Mouse (Mus musculus) heart, adult 9 months (tissue): ENCODE data around the gene Commd9.
A peak's percentile ranks its signal among the peaks of the same experiment; 100 is the strongest.

Source experiments
- DNase-seq, 2 experiments: peaks; one replicate each; pipeline ENCODE4 v3.0.0; 2022; ENCODE audit warnings: low spot score in 2 of 2

The Commd9 gene

GRCm38 (mm10) chr2:101885768-101886438, at the start of gene Commd9:
Gene Commd9 (plus strand): TSS chr2:101886247.
- peak; percentile 92 to 93 for DNase-seq

- no peak for DNase-seq
Observed at GRCm38 (mm10) chr2:101842756-101843155, 43.3 kb upstream of the Commd9 start.

DNA sequence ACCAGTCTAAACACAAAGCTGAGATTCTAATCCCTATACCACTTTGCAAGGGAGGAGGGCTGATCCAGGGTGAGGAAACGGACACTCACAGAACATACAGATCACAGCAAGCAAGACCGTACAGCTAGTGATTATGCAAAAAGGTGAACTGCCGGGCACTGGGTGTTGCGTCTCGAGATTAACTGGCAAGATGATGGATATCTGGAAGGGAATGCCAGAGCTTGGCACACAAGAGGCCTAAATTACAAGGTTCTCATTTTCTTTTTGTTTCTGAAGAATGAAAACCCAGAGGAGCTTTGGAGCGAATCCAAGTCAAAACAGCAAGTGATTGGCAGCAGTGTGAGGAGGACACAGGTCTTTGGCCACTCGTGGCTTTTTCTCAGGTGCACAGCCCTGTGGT, 31.3 kb upstream of the Commd9 start:
- DNase-seq = no peak

GRCm38 (mm10) chr2:101856174-101856573, 29.9 kb upstream of the Commd9 start:
- DNase-seq = no peak

GRCm38 (mm10) chr2:101860920-101861485, 25.0 kb upstream of the Commd9 start:
- no peak for DNase-seq

DNA sequence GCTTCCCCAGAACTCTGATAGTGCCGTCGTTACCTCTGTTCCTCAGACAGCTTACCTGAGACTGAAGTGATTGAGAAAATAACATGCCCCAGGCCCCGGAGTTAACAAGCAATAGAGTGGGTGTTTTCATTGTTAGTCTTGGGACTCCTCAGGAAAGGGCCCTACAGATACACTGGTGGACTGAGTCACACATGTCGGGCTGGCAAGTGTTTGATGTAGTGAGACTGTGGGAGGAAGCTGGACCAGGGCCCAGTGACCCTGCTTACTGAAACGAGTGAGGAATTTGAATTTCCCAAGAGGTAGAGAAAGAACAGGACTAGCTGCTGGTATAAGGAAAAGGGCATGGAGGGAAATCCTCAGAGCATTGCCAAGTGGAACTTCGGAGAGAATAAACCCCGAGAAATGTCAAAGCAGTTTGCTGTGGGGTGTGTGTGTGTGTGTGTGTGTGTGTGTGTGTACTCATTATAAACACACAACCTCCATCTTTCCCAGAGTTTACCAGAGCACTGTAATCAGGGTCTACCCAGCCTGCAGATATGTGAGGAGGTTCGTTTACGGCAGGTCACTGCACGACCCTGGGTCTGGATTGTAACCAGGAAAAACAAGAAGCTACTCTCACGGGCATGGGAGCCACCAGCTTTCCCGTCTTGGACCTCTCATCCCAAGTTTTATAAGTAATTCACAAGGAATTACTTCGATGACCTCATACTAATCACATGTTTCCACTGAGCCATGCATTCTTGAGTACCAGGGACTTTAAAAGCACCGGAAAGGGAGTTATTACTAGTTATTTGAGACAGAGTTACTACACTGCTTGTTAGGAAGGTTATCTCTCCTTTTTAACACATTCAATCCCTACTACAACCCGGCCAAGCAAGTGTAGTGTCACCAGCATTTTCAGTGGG, 23.6 kb upstream of the Commd9 start:
- peak; percentile 21 to 34 for DNase-seq

DNA sequence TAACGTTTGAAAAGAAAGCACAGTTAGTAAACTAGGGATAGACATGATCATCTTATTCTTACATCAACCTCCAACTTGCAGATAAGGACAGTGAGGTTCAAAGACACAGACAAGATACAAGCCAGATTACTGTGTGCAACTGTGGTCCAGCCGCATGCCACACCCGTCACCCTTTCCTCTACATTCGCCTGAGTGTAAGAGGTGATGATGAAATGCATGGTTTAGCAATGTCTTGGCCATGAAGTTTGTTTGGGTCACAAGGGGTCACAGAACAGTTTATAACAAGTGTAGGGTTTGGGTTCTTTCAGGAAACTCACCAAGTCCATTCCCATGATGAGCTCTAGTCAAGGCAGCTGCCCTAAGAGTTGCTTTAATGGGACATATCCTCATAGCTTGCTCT, 17.4 kb upstream of the Commd9 start:
- DNase-seq = no peak

DNA sequence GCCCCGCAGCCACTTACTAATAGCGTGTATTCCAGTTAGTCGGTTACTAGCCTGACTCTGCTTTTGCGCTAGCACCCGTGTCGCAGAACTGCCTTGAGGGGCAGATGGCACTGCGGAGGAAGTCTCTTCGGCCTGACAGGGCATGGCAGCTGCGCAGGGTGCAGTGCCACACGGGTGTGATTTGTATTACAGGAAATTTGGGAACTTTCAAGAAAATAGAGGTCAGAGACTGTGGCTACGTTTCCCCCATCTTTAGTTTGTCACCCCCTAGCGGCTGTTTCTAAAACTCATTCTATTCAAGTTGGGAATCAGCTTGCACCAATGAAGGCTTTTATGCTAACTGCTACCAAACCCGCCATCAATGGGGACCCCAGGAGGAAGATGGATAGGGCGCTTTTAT, 14.9 kb upstream of the Commd9 start:
- DNase-seq = peak in 1 of 2 experiments; percentile 24

GRCm38 (mm10) chr2:101881471-101882162, 4.4 kb upstream of the Commd9 start:
- DNase-seq = no peak

DNA sequence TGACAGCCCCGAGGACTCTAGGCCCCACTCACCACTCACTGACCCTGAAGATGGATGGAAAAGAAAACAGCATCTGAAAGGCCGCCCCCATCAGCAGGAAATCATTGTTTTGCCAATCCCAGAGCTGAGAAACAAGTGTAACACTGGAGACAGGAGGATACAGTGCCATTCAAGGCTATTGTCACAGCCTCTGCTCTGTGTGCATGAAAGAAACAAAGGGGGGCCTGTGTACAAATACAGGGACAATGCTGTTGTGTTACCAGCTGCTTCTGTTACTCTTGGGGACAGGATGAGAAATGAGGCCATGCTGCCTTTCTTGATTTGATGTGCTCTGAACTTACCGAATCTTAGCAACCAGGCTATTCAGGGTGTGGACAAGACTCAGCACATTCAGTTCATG, 3.0 kb upstream of the Commd9 start, which contains the start of gene Prr5l:
Gene Prr5l, minus strand, starts transcription at position 30 of the 400 bp plus-strand sequence.
- DNase-seq = no peak

GRCm38 (mm10) chr2:101884286-101884685, 1.8 kb upstream of the Commd9 start:
- DNase-seq = no peak

DNA sequence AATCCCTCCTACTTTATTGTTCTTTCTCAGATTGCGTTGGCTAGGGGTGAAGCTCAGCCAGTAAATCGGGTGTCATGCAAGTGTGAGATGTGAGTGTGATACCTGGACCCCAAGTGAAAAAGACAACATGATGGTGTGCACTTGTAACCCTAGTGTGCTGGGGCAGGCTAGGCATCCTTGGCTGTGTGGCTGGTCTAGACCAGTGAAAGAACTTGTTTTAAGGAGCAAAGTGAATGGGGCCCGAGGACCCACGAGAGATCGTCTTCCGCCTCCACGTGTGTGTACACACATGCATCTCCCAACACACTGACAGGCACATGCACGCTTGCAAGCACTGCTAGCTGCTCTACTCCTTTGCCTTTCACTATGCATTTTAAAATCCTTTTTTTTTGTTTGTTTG, 2.8 kb downstream of the Commd9 start:
- no peak for DNase-seq

- no peak for DNase-seq
Observed at GRCm38 (mm10) chr2:101891143-101891542, 5.1 kb downstream of the Commd9 start.

- no peak for DNase-seq
Observed at GRCm38 (mm10) chr2:101894126-101894525, 8.1 kb downstream of the Commd9 start.

DNA sequence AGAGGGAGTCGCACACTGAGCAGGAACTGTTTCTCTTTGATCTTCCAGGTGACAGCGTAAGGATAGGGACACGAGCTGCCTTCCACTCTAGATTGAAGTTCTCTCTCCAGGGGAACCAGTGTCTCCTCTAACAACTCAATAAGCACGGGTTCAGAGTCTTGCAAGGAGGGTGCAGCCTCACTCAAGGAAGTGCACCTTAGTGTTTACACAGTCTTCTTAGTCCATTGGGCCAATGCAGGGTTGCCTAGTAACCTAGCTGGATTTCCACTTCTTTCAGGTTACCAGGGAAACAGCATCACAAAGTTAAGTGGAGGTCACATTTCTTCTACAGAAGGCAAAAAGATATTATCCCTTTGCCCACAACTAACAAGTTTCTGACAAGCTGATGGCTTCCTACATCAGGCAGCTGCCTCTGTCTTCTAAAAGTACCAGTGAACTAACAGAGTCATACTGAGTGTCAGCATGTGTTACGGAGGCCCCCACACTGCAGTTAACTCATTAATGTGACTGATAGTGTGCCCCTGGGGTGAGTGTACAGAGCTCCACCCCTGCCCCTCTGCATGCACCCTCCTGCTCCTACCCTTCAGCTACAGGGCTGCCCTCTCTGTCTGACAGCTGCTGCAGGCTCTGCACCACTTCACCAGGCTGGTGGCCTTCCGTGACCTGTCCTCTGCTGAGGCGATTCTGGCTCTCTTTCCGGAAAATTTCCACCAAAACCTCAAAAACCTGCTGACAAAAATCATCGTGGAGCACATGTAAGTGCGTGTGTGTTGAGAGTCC, 10.6 kb downstream of the Commd9 start:
- DNase-seq = no peak

- DNase-seq = no peak
Observed at GRCm38 (mm10) chr2:101902196-101902595, 16.1 kb downstream of the Commd9 start.

DNA sequence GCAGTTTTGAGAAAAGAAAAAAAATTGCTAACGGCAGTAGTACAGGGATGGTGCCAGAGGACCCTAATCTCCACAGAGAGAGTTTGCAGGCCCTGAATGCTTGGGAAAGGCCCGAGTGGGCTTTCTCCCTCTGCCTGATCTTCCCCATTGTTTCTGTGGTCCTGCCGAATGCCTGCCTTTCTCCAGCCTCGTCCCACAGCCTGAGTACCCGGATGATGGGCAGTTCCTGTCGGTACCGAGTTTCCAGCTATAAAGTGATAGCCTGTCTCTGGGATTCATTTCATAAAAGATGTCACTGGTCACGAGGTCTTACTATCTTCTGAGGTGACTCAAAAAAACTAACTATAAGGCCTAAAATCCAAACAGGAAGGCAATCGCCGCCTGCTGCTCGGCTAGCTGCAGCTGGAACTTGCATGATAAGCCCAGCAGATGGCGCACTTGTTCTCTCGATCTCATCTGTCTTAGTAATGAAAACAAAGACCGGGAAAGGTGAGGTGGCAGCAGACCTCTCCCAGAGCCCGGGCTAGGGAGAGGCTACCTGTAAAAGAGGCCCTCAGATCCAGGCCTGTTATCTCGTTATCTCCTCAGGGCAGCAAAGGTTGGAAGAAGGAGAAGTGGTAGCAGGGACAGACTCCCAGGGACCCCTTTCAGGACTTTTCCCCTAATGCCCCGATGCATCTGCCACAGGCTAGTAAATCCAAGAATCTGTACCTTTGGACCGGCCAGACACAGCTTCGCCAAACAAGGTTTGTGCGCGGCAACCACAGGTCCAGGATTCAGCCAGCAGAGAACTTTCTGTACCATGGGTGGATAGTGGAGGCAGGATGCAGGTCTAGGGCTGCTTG, 19.7 kb downstream of the Commd9 start:
- DNase-seq = peak; percentile 33 to 56

DNA sequence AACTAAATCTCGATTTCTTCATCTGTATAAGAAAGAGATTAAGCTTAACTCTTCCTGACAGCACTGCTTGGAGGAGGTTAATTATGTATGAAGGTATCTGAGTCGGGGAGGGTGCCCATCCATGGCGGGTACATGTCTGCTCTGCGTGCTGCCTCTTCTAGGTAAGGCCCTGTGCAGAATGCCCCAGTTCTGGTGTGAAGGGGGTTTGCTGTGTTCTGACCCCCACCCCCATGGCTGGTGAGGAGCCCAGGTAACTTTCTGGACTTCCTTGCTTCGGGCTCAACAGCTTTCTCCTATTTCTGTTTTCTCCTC, 20.3 kb downstream of the Commd9 start:
- DNase-seq = no peak

GRCm38 (mm10) chr2:101907386-101908022, 21.5 kb downstream of the Commd9 start:
- no peak for DNase-seq

- DNase-seq = no peak
Observed at GRCm38 (mm10) chr2:101908773-101909172, 22.7 kb downstream of the Commd9 start.
